Mouse (Mus musculus) hindbrain, postnatal 0 days (tissue): ENCODE measurements around the gene Zfp641. TPM values are rescaled to one million over a fixed set of nuclear protein-coding genes. Genes with fewer than 3 reads are reported as not detected.

Source experiments
- ATAC-seq: fragments of 200-750 bp; cut with Nextera tagmentation; 2 replicates; pipeline ENCODE4 v1.8.0; 2017; ENCODE audit warnings: mild to moderate bottlenecking, moderate TSS enrichment, moderate library complexity
- DNase-seq: peaks from one replicate; pipeline ENCODE4 v3.0.0-alpha.2; 2015; ENCODE audit warnings: low spot score
- H3K27ac ChIP-seq: fragments of 300-500 bp; sonication (generic); 2 replicates; pipeline ENCODE4 v1.5.1; 2014; ENCODE audit warnings: mild to moderate bottlenecking
- H3K27me3 ChIP-seq: fragments of 300-500 bp; sonication (generic); 2 replicates; pipeline ENCODE4 v1.6.1; 2014; ENCODE audit warnings: low read length, mixed read lengths; ENCODE audit not compliant: insufficient read depth
- H3K36me3 ChIP-seq: fragments of 300-500 bp; sonication (generic); 2 replicates; pipeline ENCODE4 v1.6.1; 2014; ENCODE audit warnings: low read length, mixed read lengths; ENCODE audit not compliant: insufficient read depth
- H3K4me1 ChIP-seq: fragments of 300-500 bp; sonication (generic); 2 replicates; pipeline ENCODE4 v1.6.1; 2014; ENCODE audit warnings: antibody characterized with exemption, low read length, mixed read lengths; ENCODE audit not compliant: insufficient read depth
- H3K4me2 ChIP-seq: fragments of 300-500 bp; sonication (generic); 2 replicates; pipeline ENCODE4 v1.6.1; 2014; ENCODE audit warnings: low read depth, mild to moderate bottlenecking, low read length, moderate library complexity, mixed read lengths
- H3K4me3 ChIP-seq: fragments of 300-500 bp; sonication (generic); 2 replicates; pipeline ENCODE4 v1.5.1; 2014; ENCODE audit warnings: low read length
- H3K9ac ChIP-seq: fragments of 300-500 bp; sonication (generic); replicated peaks from 2 replicates; pipeline ENCODE4 v1.6.1; 2014; ENCODE audit warnings: mild to moderate bottlenecking, low read length, moderate library complexity, mixed read lengths
- H3K9me3 ChIP-seq: fragments of 300-500 bp; sonication (generic); 2 replicates; pipeline ENCODE4 v1.6.1; 2016; ENCODE audit warnings: low read length, mixed read lengths
- CTCF ChIP-seq: IDR thresholded peaks from 2 replicates; pipeline ENCODE4 v1.5.1; 2016; ENCODE audit warnings: antibody characterized with exemption, control low read depth, low read depth
- WGBS: fragments of 180-500 bp; shearing (Covaris S2); extraction: QIAGEN DNeasy Blood & Tissue Kit; methylation state at CpG from one replicate; pipeline ENCODE4 v1.1.7; 2014; 5-methylcytosine and 5-hydroxymethylcytosine counted together
- polyA plus RNA-seq: library from polyadenylated mRNA; unstranded; fragments of >200 nt; fragmentation: Nextera tagmentation; extraction: Ambion mirVana; gene quantifications from 2 replicates; pipeline ENCODE4 v1.2.1, GENCODE M21; 2015
- total RNA-seq: library from RNA; depleted of rRNA; stranded (reverse); fragments of >200 nt; gene quantifications from 2 replicates; pipeline ENCODE4 v1.2.3, GENCODE M21; 2014; rRNA removed

The Zfp641 gene
- total and polyA plus RNA-seq, 2 experiments from 2014 or later = 9.0 to 11.2 TPM

- H3K4me2 ChIP-seq = no peak overlapping the region
- no peak overlapping the region for H3K9ac ChIP-seq
- H3K4me1 ChIP-seq = no peaks in the 10 kb centered on the region
- DNase-seq = no peak
- no peak overlapping the region for H3K27ac ChIP-seq
- no peaks in the 10 kb centered on the region for H3K9me3 ChIP-seq
- no peak overlapping the region for H3K4me3 ChIP-seq
- ATAC-seq = no peak
- 88% methylated on average over 7 of the region's 7 CpGs for WGBS
- TF ChIP-seq CTCF = no peak
- H3K27me3 ChIP-seq = no peaks in the 10 kb centered on the region
- no peaks in the 10 kb centered on the region for H3K36me3 ChIP-seq
Observed at GRCm38 (mm10) chr15:98257776-98258175, 38.2 kb downstream of the Zfp641 start.

GRCm38 (mm10) chr15:98257193-98257592, 38.8 kb downstream of the Zfp641 start, which contains the start of gene H1fnt:
Gene H1fnt (minus strand): TSS chr15:98257293.
- Histone ChIP-seq H3K4me3 (no peak within 1 kb of the TSS), H3K36me3 (no peaks in the 10 kb centered on the region), H3K9ac (no peak within 1 kb of the TSS), H3K27ac (no peak within 1 kb of the TSS), H3K4me2 (no peak within 1 kb of the TSS), H3K4me1 (no peaks in the 10 kb centered on the region), H3K9me3 (no peaks in the 10 kb centered on the region), H3K27me3 (no peaks in the 10 kb centered on the region)
- ATAC-seq (no peak), DNase-seq (no peak)
- no peak for TF ChIP-seq CTCF
- 83% methylated on average over 8 of the region's 8 CpGs for WGBS

- Histone ChIP-seq H3K27me3 (no peaks in the 10 kb centered on the region), H3K4me1 (no peaks in the 10 kb centered on the region), H3K4me2 (no peak overlapping the region), H3K9ac (no peak overlapping the region), H3K36me3 (no peaks in the 10 kb centered on the region), H3K4me3 (no peak overlapping the region), H3K9me3 (no peaks in the 10 kb centered on the region), H3K27ac (no peak overlapping the region)
- 83% methylated on average over 13 of the region's 13 CpGs for WGBS
- TF ChIP-seq CTCF = no peak
- DNase-seq = no peak
- ATAC-seq = no peak
Observed at GRCm38 (mm10) chr15:98256271-98256670, 39.7 kb downstream of the Zfp641 start.

Other genes starting within 250 kb of the Zfp641 start
- gene Pfkm, start 203.6 kb downstream of the Zfp641 start, total RNA-seq = 97.3 and 102 TPM in 2 replicates
- gene Pfkm, start 203.6 kb downstream of the Zfp641 start, polyA plus RNA-seq = 91.5 and 94.0 TPM in 2 replicates
- 12.7 and 15.0 TPM in 2 replicates for gene Senp1, start 202.4 kb downstream of the Zfp641 start, total RNA-seq
- gene Senp1, start 202.4 kb downstream of the Zfp641 start, polyA plus RNA-seq = 12.5 TPM in 2 replicates
- gene Asb8, start 130.5 kb downstream of the Zfp641 start, total RNA-seq = 53.3 and 71.5 TPM in 2 replicates
- 52.3 and 55.9 TPM in 2 replicates for gene Asb8, start 130.5 kb downstream of the Zfp641 start, polyA plus RNA-seq
- gene Ccdc184, start 129.0 kb downstream of the Zfp641 start, total RNA-seq = 107 and 116 TPM in 2 replicates
- gene Ccdc184, start 129.0 kb downstream of the Zfp641 start, polyA plus RNA-seq = 90.4 and 98.0 TPM in 2 replicates
- gene Olfr288, start 100.6 kb downstream of the Zfp641 start, total RNA-seq = not detected in 2 replicates
- gene Olfr288, start 100.6 kb downstream of the Zfp641 start, polyA plus RNA-seq = not detected in 2 replicates
- gene Gm44579, start 75.2 kb downstream of the Zfp641 start, total RNA-seq = not detected in 2 replicates
- 0.08 and 0.28 TPM in 2 replicates for gene Gm44579, start 75.2 kb downstream of the Zfp641 start, polyA plus RNA-seq
- gene Olfr287, start 75.1 kb downstream of the Zfp641 start, total RNA-seq = 2.0 and 5.4 TPM in 2 replicates
- 2.0 and 2.3 TPM in 2 replicates for gene Olfr287, start 75.1 kb downstream of the Zfp641 start, polyA plus RNA-seq
- 0.26 TPM in 1 of 2 replicates, not detected in the other for gene Olfr286, start 61.7 kb downstream of the Zfp641 start, total RNA-seq
- gene Olfr286, start 61.7 kb downstream of the Zfp641 start, polyA plus RNA-seq = not detected in 2 replicates
- not detected in 2 replicates for gene H1fnt, start 38.9 kb downstream of the Zfp641 start, total RNA-seq
- not detected in 2 replicates for gene H1fnt, start 38.9 kb downstream of the Zfp641 start, polyA plus RNA-seq
- not detected in 2 replicates for gene Olfr285, start 21.2 kb upstream of the Zfp641 start, total RNA-seq
- gene Olfr285, start 21.2 kb upstream of the Zfp641 start, polyA plus RNA-seq = not detected in 2 replicates
- not detected in 2 replicates for gene Olfr284, start 44.8 kb upstream of the Zfp641 start, total RNA-seq
- not detected in 2 replicates for gene Olfr284, start 44.8 kb upstream of the Zfp641 start, polyA plus RNA-seq
- gene Olfr283, start 84.8 kb upstream of the Zfp641 start, total RNA-seq = not detected in 2 replicates
- not detected in 2 replicates for gene Olfr283, start 84.8 kb upstream of the Zfp641 start, polyA plus RNA-seq
- not detected in 2 replicates for gene Olfr282, start 135.1 kb upstream of the Zfp641 start, total RNA-seq
- gene Olfr282, start 135.1 kb upstream of the Zfp641 start, polyA plus RNA-seq = not detected in 2 replicates
- not detected in 2 replicates for gene Olfr281, start 156.4 kb upstream of the Zfp641 start, total RNA-seq
- gene Olfr281, start 156.4 kb upstream of the Zfp641 start, polyA plus RNA-seq = not detected in 2 replicates
- not detected in 2 replicates for gene OR5BS1P, start 173.7 kb upstream of the Zfp641 start, total RNA-seq
- not detected in 2 replicates for gene OR5BS1P, start 173.7 kb upstream of the Zfp641 start, polyA plus RNA-seq
- not detected in 2 replicates for gene Lalba, start 186.6 kb upstream of the Zfp641 start, total RNA-seq
- not detected in 2 replicates for gene Lalba, start 186.6 kb upstream of the Zfp641 start, polyA plus RNA-seq
- not detected in 2 replicates for gene Olfr279, start 196.2 kb upstream of the Zfp641 start, total RNA-seq
- gene Olfr279, start 196.2 kb upstream of the Zfp641 start, polyA plus RNA-seq = not detected in 2 replicates
- gene Kansl2, start 238.1 kb upstream of the Zfp641 start, total RNA-seq = 53.3 and 69.6 TPM in 2 replicates
- gene Kansl2, start 238.1 kb upstream of the Zfp641 start, polyA plus RNA-seq = 95.1 and 96.8 TPM in 2 replicates